Mouse (Mus musculus): ENCODE data around the gene Csrnp3. TPM values are rescaled to one million over a fixed set of nuclear protein-coding genes. Genes with fewer than 3 reads are reported as not detected.

Csrnp3 gene
- polyA plus RNA-seq, 1 experiment from 2014 or later = 60.5 TPM

GRCm38 (mm10) chr2:65894299-65894698, 48.7 kb downstream of the Csrnp3 start:
- Histone ChIP-seq H3K4me1 (replicated peaks) (peaks cover 21% of the 10 kb centered on the region), H3K27ac (no peak overlapping the region; the same call in 1 of the 2 replicates), H3K9ac (replicated peaks) (no peak overlapping the region), H3K4me2 (replicated peaks) (no peak overlapping the region), H3K27me3 (no peaks in the 10 kb centered on the region), H3K9me3 (no peaks in the 10 kb centered on the region), H3K4me3 (replicated peaks) (no peak overlapping the region), H3K36me3 (no peaks in the 10 kb centered on the region)
- ATAC-seq = no peak
- WGBS = 47% methylated on average over 5 of the region's 5 CpGs

GRCm38 (mm10) chr2:65896542-65896941, 51.0 kb downstream of the Csrnp3 start:
- Histone ChIP-seq H3K36me3 (no peaks in the 10 kb centered on the region), H3K4me3 (replicated peaks) (no peak overlapping the region), H3K27ac (peak overlapping the region; percentile 75), H3K4me1 (replicated peaks) (peaks cover 28% of the 10 kb centered on the region), H3K4me2 (replicated peaks) (peak overlapping the region; percentile 30), H3K9me3 (no peaks in the 10 kb centered on the region), H3K9ac (replicated peaks) (no peak overlapping the region), H3K27me3 (no peaks in the 10 kb centered on the region)
- 23% methylated on average over 5 of the region's 5 CpGs for WGBS
- ATAC-seq = no peak; the same call in 1 of the 2 replicates

GRCm38 (mm10) chr2:65897084-65897483, 51.5 kb downstream of the Csrnp3 start:
- Histone ChIP-seq H3K9ac (replicated peaks) (no peak overlapping the region), H3K36me3 (no peaks in the 10 kb centered on the region), H3K27ac (peak overlapping the region; percentile 75), H3K27me3 (no peaks in the 10 kb centered on the region), H3K4me2 (replicated peaks) (peak overlapping the region; percentile 30), H3K4me3 (replicated peaks) (no peak overlapping the region), H3K4me1 (replicated peaks) (peaks cover 28% of the 10 kb centered on the region), H3K9me3 (no peaks in the 10 kb centered on the region)
- ATAC-seq = peak; percentile 46; the same call in 1 of the 2 replicates
- WGBS = 12% methylated on average over 4 of the region's 4 CpGs

- ATAC-seq = no peak
- Histone ChIP-seq H3K36me3 (no peaks in the 10 kb centered on the region), H3K27me3 (no peaks in the 10 kb centered on the region), H3K9me3 (no peaks in the 10 kb centered on the region), H3K4me3 (replicated peaks) (no peak overlapping the region), H3K9ac (replicated peaks) (no peak overlapping the region), H3K4me1 (replicated peaks) (peaks cover 24% of the 10 kb centered on the region), H3K27ac (no peak overlapping the region), H3K4me2 (replicated peaks) (no peak overlapping the region)
- WGBS = 89% methylated on average over 2 of the region's 2 CpGs
Measured at GRCm38 (mm10) chr2:65899478-65899877, 53.9 kb downstream of the Csrnp3 start.

- H3K4me2 ChIP-seq (replicated peaks) = no peak overlapping the region
- ATAC-seq = no peak
- H3K27me3 ChIP-seq = no peaks in the 10 kb centered on the region
- no peaks in the 10 kb centered on the region for H3K36me3 ChIP-seq
- whole genome bisulfite sequencing = 45% methylated on average over 3 of the region's 3 CpGs
- H3K9ac ChIP-seq (replicated peaks) = no peak overlapping the region
- H3K27ac ChIP-seq = peak overlapping the region; percentile 8; the same call in 1 of the 2 replicates
- no peak overlapping the region for H3K4me3 ChIP-seq (replicated peaks)
- no peaks in the 10 kb centered on the region for H3K9me3 ChIP-seq
- H3K4me1 ChIP-seq (replicated peaks) = peaks cover 25% of the 10 kb centered on the region
Measured at GRCm38 (mm10) chr2:65908526-65908925, 63.0 kb downstream of the Csrnp3 start.

GRCm38 (mm10) chr2:65909724-65910521, 64.4 kb downstream of the Csrnp3 start:
- 0 out of 2 replicates have a peak overlapping the region, but pooled peaks have one; percentile 32 for H3K27ac ChIP-seq

GRCm38 (mm10) chr2:65915994-65916393, 70.4 kb downstream of the Csrnp3 start:
- Histone ChIP-seq H3K9ac (replicated peaks) (no peak overlapping the region), H3K27ac (no peak overlapping the region), H3K4me2 (replicated peaks) (no peak overlapping the region), H3K4me1 (replicated peaks) (peaks cover 14% of the 10 kb centered on the region), H3K4me3 (replicated peaks) (no peak overlapping the region), H3K27me3 (no peaks in the 10 kb centered on the region), H3K9me3 (no peaks in the 10 kb centered on the region), H3K36me3 (no peaks in the 10 kb centered on the region)
- no peak for ATAC-seq
- WGBS = 68% methylated on average over 7 of the region's 7 CpGs

More at GRCm38 (mm10) chr2:65909724-65910521, 64.4 kb downstream of the Csrnp3 start:
- Histone ChIP-seq H3K9me3 (no peaks in the 10 kb centered on the region), H3K4me3 (replicated peaks) (no peak overlapping the region), H3K9ac (replicated peaks) (no peak overlapping the region), H3K36me3 (no peaks in the 10 kb centered on the region), H3K4me1 (replicated peaks) (peaks cover 25% of the 10 kb centered on the region), H3K4me2 (replicated peaks) (peak overlapping the region; percentile 17; the same call in 1 of the 2 replicates), H3K27me3 (no peaks in the 10 kb centered on the region)
- ATAC-seq = peak; percentile 35
- 7% methylated on average over 13 of the region's 13 CpGs for WGBS

- no peak overlapping the region for H3K9ac ChIP-seq (replicated peaks)
- peaks cover 23% of the 10 kb centered on the region for H3K4me1 ChIP-seq (replicated peaks)
- 0 out of 2 replicates have a peak overlapping the region, but pooled peaks have one; percentile 39 for H3K27ac ChIP-seq
- 0 out of 2 replicates have a peak, but pooled peaks have one; percentile 27 for ATAC-seq
- H3K36me3 ChIP-seq = no peaks in the 10 kb centered on the region
- H3K4me2 ChIP-seq (replicated peaks) = peak overlapping the region; percentile 13; the same call in 1 of the 2 replicates
- 31% methylated on average over 9 of the region's 9 CpGs for WGBS
- H3K27me3 ChIP-seq = no peaks in the 10 kb centered on the region
- no peak overlapping the region for H3K4me3 ChIP-seq (replicated peaks)
- H3K9me3 ChIP-seq = no peaks in the 10 kb centered on the region
Measured at GRCm38 (mm10) chr2:65920651-65921412, 75.3 kb downstream of the Csrnp3 start.

GRCm38 (mm10) chr2:65925363-65925941, 79.9 kb downstream of the Csrnp3 start:
- WGBS = 57% methylated on average over 15 of the region's 15 CpGs
- no peaks in the 10 kb centered on the region for H3K36me3 ChIP-seq
- H3K4me2 ChIP-seq (replicated peaks) = no peak overlapping the region
- H3K9ac ChIP-seq (replicated peaks) = no peak overlapping the region
- no peaks in the 10 kb centered on the region for H3K9me3 ChIP-seq
- H3K27ac ChIP-seq = no peak overlapping the region
- peaks cover 24% of the 10 kb centered on the region for H3K4me1 ChIP-seq (replicated peaks)
- no peak overlapping the region for H3K4me3 ChIP-seq (replicated peaks)
- no peaks in the 10 kb centered on the region for H3K27me3 ChIP-seq
- no peak for ATAC-seq

GRCm38 (mm10) chr2:65926935-65927708, 81.6 kb downstream of the Csrnp3 start:
- H3K4me2 ChIP-seq (replicated peaks) = no peak overlapping the region
- peaks cover 14% of the 10 kb centered on the region; the same call in 1 of the 2 replicates for H3K4me1 ChIP-seq (replicated peaks)
- no peaks in the 10 kb centered on the region for H3K9me3 ChIP-seq
- H3K36me3 ChIP-seq = no peaks in the 10 kb centered on the region
- no peaks in the 10 kb centered on the region for H3K27me3 ChIP-seq
- WGBS = 82% methylated on average over 8 of the region's 8 CpGs
- no peak overlapping the region for H3K27ac ChIP-seq
- no peak overlapping the region for H3K9ac ChIP-seq (replicated peaks)
- no peak overlapping the region for H3K4me3 ChIP-seq (replicated peaks)
- ATAC-seq = no peak

GRCm38 (mm10) chr2:65929286-65929685, 83.7 kb downstream of the Csrnp3 start:
- Histone ChIP-seq H3K4me2 (replicated peaks) (no peak overlapping the region), H3K4me1 (replicated peaks) (peaks cover 26% of the 10 kb centered on the region), H3K27ac (peak overlapping the region; percentile 90), H3K9ac (replicated peaks) (no peak overlapping the region), H3K9me3 (no peaks in the 10 kb centered on the region), H3K27me3 (no peaks in the 10 kb centered on the region), H3K4me3 (replicated peaks) (no peak overlapping the region), H3K36me3 (no peaks in the 10 kb centered on the region)
- 40% methylated on average over 3 of the region's 3 CpGs for WGBS
- ATAC-seq = no peak
